Mouse (Mus musculus) cerebellum, postnatal 25 days (tissue): ENCODE measurements at regions not wholly inside any gene's neighbourhood (a gene's known extent, or its start where the extent isn't known, plus 50 kb on each side); places are given as distances from the start of the nearest gene placed in this dataset.

ENCODE experiments used
- DNase-seq, 2 experiments: peaks; one replicate each; pipeline ENCODE4 v3.0.0; 2021; ENCODE audit warnings: mixed read lengths in 2 of 2

GRCm38 (mm10) chr2:79193851-79194250 is 61.4 kb upstream of the Itga4 start:
- DNase-seq, result no peak

- DNase-seq, result no peak
These were observed 53.5 kb upstream of the Itga4 start for GRCm38 (mm10) chr2:79201677-79202076.
